24 mouse cellular contexts compared by ENCODE assay signal in genomic region chr10:117011047-117011446, GRCm38 (mm10). TPM values are rescaled to one million over a fixed set of nuclear protein-coding genes. Genes with fewer than 3 reads are reported as not detected.
"Had no signal": no experiment of that assay in that cellular context is flagged by ENCODE, and none has a peak within 500 bp of the region (broad histone marks: within the 10 kb centered on the region; RNA-seq: fewer than 3 reads in every experiment).

No protein-coding gene starts in this region.

- H3K4me3 ChIP-seq: left cerebral cortex, adult 2 months; liver, embryonic 13.5 days; midbrain, embryonic 12.5 days; midbrain, embryonic 15.5 days had no signal

- H3K27me3 ChIP-seq: liver, embryonic 13.5 days; midbrain, embryonic 15.5 days had no signal

- ATAC-seq: intestine, embryonic 16.5 days; midbrain, embryonic 15.5 days had no signal

- H3K4me1 ChIP-seq: liver, embryonic 13.5 days had no signal

- H3K9ac ChIP-seq: liver, embryonic 13.5 days; midbrain, embryonic 12.5 days; midbrain, embryonic 15.5 days had no signal

- H3K27ac ChIP-seq: left cerebral cortex, adult 2 months; liver, embryonic 13.5 days; midbrain, embryonic 12.5 days; midbrain, embryonic 15.5 days had no signal

- H3K9me3 ChIP-seq: liver, embryonic 13.5 days; midbrain, embryonic 12.5 days; midbrain, embryonic 15.5 days had no signal

- DNase-seq: kidney, adult 8-10 months; kidney, postnatal 36 days; layer of hippocampus, postnatal 36 days; liver, embryonic 13.5 days; lung, adult 2 months; lung, postnatal 14 days; lung, postnatal 4 days; thymus, adult 18-20 months; thymus, postnatal 36 days had no signal

- H3K4me2 ChIP-seq: liver, embryonic 13.5 days; midbrain, embryonic 12.5 days; midbrain, embryonic 15.5 days had no signal

- H3K36me3 ChIP-seq: liver, embryonic 13.5 days; midbrain, embryonic 12.5 days; midbrain, embryonic 15.5 days had no signal

RNA-seq across cellular contexts. Expression of gene Best3, which starts 24.9 kb away (rescaled TPM):
- polyA plus RNA-seq: intestine, embryonic 16.5 days; liver, adult 2 months had no signal

RNA-seq across cellular contexts. Expression of gene Lrrc10, which starts 34.1 kb away (rescaled TPM):
- polyA plus RNA-seq: intestine, embryonic 16.5 days; liver, adult 2 months; liver, embryonic 13.5 days; liver, embryonic 16.5 days; midbrain, embryonic 12.5 days; midbrain, embryonic 15.5 days; neural tube, embryonic 14.5 days; small intestine, adult 2 months; spleen, adult 2 months; stomach, embryonic 16.5 days had no signal

RNA-seq across cellular contexts. Expression of gene Gm10271, which starts 38.6 kb away (rescaled TPM):
- polyA plus RNA-seq: intestine, embryonic 16.5 days; limb, embryonic 11.5 days; limb, embryonic 14.5 days; liver, adult 2 months; liver, embryonic 13.5 days; liver, embryonic 16.5 days; lung, adult 2 months; lung, embryonic 16.5 days; midbrain, embryonic 12.5 days; midbrain, embryonic 15.5 days; neural tube, embryonic 14.5 days; small intestine, adult 2 months; spleen, adult 2 months; stomach, embryonic 16.5 days; testis, adult 2 months; urinary bladder, adult 2 months had no signal
